Mouse (Mus musculus) stomach, embryonic 14.5 days (tissue): ENCODE results near the gene Gnl2. TPM values are rescaled to one million over a fixed set of nuclear protein-coding genes. Genes with fewer than 3 reads are reported as not detected.

Experiments
- polyA plus RNA-seq: library from polyadenylated mRNA; unstranded; fragments of >200 nt; fragmentation: Nextera tagmentation; extraction: Ambion mirVana; gene quantifications from 2 replicates; pipeline ENCODE4 v1.2.1, GENCODE M21; 2014

Gnl2 gene
- polyA plus RNA-seq, 1 experiment from 2014 or later = 84.6 TPM

Other genes starting within 250 kb of the Gnl2 start
- gene Mtf1, start 214.5 kb upstream of the Gnl2 start, polyA plus RNA-seq = 12.9 and 14.1 TPM in 2 replicates
- 31.6 and 39.6 TPM in 2 replicates for gene Yrdc, start 165.9 kb upstream of the Gnl2 start, polyA plus RNA-seq
- gene 1110065P20Rik, start 165.4 kb upstream of the Gnl2 start, polyA plus RNA-seq = 60.1 and 69.1 TPM in 2 replicates
- 1.6 and 1.7 TPM in 2 replicates for gene Maneal, start 154.4 kb upstream of the Gnl2 start, polyA plus RNA-seq
- 0.21 and 0.56 TPM in 2 replicates for gene Epha10, start 135.7 kb upstream of the Gnl2 start, polyA plus RNA-seq
- gene 9930104L06Rik, start 79.5 kb upstream of the Gnl2 start, polyA plus RNA-seq = 5.0 and 6.0 TPM in 2 replicates
- gene Cdca8, start 77.3 kb upstream of the Gnl2 start, polyA plus RNA-seq = 121 and 125 TPM in 2 replicates
- 18.3 and 20.9 TPM in 2 replicates for gene Rspo1, start 30.2 kb upstream of the Gnl2 start, polyA plus RNA-seq
- 0.11 and 0.22 TPM in 2 replicates for gene Dnali1, start 49.1 kb downstream of the Gnl2 start, polyA plus RNA-seq
- 27.7 and 30.1 TPM in 2 replicates for gene Snip1, start 50.1 kb downstream of the Gnl2 start, polyA plus RNA-seq
- gene Meaf6, start 68.5 kb downstream of the Gnl2 start, polyA plus RNA-seq = 69.2 and 71.1 TPM in 2 replicates
- gene Zc3h12a, start 111.3 kb downstream of the Gnl2 start, polyA plus RNA-seq = 1.1 and 1.2 TPM in 2 replicates